Mouse (Mus musculus) megakaryocyte, embryonic 14.5 days (primary cell): ENCODE results near the gene Gm20388.

Experiments used
- FLI1 ChIP-seq: IDR thresholded peaks from 2 replicates; pipeline ENCODE4 v1.6.1; 2012; ENCODE audit warnings: low read length, inconsistent platforms, mixed read lengths
- GATA1 ChIP-seq: IDR thresholded peaks from 3 replicates; pipeline ENCODE4 v1.6.1; 2012; ENCODE audit warnings: mixed read lengths, low read length, inconsistent platforms, borderline replicate concordance

DNA sequence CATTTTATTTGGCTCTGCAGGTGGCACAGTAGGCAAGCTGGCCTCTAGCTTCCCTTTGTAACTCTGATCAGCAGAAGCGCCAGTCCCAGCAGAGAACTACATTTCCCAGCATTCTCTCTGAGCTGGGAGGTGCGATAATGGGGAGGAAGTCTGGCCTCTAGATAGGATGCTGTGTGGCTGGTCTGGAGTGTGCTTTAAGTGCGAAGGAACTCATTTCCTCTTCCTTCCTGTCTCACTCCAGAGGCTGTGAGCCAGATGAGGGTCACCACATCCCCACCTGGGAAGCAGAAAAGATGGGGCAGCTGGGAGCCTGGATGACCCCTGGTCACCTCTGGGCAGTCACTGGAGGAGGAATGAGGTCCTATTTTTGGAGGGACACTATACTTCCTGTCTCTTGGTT lies 1265.7 kb downstream of the Gm20388 start:
- TF ChIP-seq GATA1 (peak; percentile 71; the same call in 1 of the 3 replicates), FLI1 (no peak; the same call in 1 of the 2 replicates)
